Mouse (Mus musculus) gastrocnemius, postnatal 14 days (tissue): ENCODE data around the gene Trpm5. TPM values are rescaled to one million over a fixed set of nuclear protein-coding genes. Genes with fewer than 3 reads are reported as not detected.
A peak's percentile ranks its signal among the peaks of the same experiment; 100 is the strongest.

Experiments used
- DNase-seq: peaks from one replicate; pipeline ENCODE4 v3.0.0; 2021; ENCODE audit warnings: mixed read lengths
- intact Hi-C: fragments of 180-260 bp; cut with DNase I; formaldehyde crosslinking; loops from one replicate; pipeline ENCODE4 v1.15.1; 2025; ENCODE audit warnings: low total_unique reads
- total RNA-seq, 2 experiments: library from RNA; stranded (reverse); gene quantifications; 2 replicates each; pipeline ENCODE4 v1.2.3; 2021

Gene Trpm5
- total RNA-seq, 2 experiments from 2014 or later: 0.38 to 0.51 TPM

DNA sequence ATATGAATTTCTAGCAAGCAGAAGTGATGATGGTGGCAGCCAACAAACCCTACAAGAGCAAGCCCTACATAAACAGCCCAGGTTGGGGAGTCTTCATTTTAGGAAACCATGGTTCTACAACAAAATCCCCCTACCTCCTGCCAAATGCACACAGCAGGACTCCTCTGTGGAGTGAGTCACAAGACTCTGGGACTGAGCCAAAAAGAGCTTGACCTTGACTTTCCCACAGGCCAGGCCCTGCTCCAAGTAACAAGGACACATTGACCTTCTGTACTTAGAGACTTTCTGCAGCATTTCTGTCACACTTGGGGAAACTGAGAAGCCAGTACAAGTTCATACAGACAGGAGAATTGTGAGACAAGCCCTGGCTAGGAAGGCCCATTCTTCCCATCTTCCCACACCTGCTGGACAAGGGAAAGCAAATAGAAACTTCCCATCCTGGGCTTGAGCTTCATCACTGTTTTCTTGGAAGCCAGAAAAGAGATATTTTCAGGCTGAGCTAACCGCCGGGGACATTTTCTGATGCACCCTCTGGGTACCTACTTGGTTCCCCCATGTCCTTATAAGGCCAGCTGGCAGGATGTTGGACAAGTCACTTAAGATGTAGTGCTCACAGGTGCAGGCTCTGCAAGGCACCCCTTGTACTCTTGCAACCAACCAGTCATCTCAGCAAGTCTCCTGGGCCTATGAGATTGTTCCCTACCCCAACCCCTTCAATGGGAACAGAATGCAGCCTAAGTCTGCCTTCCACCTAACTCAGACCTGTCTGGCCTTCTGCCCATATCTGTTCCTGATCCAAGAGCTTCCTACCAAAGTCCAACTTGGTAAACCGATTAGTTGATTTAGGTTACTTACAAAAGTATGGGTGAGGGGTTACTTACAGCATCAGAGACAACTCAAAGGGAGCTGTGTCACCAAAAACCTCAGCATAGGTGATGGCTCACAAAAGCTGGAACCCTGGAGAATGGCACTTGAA, 44.3 kb downstream of the Trpm5 start:
- intact Hi-C loops: loop anchor here (5.0 kb wide), 1 partner anchor 33 kb away; no protein-coding TSS in a partner anchor
- DNase-seq: no peak

DNA sequence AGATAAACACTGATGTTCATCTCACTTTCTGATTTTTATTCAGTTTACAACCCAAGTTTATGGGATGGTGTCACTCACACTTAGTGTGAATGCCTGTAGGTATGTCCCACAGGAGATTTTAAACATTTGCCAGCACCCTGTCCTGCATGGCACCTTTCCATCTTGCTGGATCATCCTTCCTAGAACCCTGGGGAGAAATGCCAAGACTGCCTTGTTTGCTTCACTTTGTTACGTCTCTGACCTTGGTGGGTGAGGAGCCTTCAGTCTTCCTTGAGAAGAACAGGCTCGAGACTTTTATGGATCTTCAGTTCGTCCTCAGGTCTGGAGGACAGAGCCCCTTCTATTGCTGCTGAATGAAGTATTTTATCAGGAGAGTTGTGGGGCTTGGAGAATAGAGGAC, 45.1 kb downstream of the Trpm5 start:
- no peak for DNase-seq
- intact Hi-C loops: no loop called here

DNA sequence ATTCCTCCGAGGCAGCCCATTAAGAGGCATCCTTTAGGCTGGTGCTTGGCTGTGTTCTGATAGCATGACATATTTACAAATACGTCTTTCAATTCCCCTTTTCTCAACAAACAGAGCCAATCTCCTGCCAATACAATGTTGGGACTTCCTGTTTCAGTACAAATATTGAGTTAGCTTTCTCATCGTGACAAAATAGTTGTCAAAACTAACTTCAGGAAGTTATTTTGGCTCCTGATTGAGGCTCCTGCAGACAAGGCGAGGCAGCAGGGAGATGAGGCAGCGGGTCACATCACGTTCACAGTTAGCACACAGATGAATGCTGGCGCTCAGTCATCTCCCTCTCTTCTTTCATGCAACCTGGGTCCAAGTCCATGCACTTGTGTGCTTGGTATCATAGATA, 48.1 kb downstream of the Trpm5 start:
- intact Hi-C loops: no loop called here
- no peak for DNase-seq

GRCm38 (mm10) chr7:143044826-143045206, 49.6 kb downstream of the Trpm5 start:
- intact Hi-C loops: no loop called here
- no peak for DNase-seq

- no peak for DNase-seq
- intact Hi-C loops: no loop called here
Measured at GRCm38 (mm10) chr7:143044049-143044825, 50.2 kb downstream of the Trpm5 start.

GRCm38 (mm10) chr7:143042897-143043300, 51.5 kb downstream of the Trpm5 start:
- no peak for DNase-seq
- intact Hi-C loops: no loop called here

- peak; percentile 58 for DNase-seq
- intact Hi-C loops: no loop called here
Measured at GRCm38 (mm10) chr7:143042089-143042488, 52.4 kb downstream of the Trpm5 start.

DNA sequence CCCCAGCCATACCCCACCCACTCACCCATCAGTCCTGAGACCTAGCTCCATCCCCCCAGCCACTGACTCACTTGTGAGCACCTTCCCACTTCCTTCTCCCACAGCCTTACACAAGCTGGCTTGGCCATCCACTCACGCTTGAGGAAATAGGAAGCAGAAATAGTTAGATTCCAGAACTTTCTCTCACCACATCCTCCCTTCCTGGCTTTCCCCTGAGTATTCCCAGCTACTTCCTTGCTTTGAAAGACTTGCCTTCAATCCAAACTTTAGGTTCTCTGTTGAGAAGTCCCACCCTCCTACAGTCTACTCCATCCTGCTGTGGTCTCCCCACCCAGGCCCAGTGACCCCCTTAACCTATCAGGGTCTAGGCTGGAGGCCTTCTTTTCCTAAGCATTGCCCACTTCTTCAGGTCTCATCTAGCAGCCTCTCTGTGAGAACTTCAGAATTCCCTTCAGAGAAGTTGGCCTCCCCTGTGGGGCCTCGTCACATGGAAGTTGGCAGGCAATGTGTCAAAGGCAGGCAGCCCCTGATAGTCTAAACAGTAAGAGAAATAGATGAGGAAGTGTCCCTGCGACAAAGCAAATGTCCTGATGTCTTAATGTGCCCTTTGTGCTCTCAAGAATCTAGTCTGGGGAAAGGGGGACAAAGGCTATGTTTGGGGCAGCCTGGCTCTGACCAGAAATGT, 53.2 kb downstream of the Trpm5 start:
- intact Hi-C loops: no loop called here
- DNase-seq: no peak

DNA sequence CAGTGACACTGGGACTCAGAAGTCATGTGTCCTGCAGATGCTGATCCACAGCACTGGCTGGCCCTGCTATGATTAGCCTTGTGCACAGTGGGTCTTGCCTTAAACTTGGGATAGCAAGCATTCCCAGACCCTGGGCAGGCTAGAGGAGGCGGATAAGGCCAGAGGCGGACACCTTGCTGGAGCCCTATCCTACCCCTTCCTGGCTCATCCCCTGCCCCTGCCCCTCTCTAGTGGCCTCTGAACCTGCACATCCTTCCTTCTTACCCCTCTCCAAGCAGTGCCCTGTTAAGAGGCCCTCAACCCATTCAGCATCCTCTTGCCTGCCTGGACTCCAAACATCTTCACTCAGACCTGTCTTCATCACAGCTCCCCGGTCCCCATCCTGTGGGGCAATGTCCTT, 53.9 kb downstream of the Trpm5 start:
- intact Hi-C loops: no loop called here
- DNase-seq: no peak

DNA sequence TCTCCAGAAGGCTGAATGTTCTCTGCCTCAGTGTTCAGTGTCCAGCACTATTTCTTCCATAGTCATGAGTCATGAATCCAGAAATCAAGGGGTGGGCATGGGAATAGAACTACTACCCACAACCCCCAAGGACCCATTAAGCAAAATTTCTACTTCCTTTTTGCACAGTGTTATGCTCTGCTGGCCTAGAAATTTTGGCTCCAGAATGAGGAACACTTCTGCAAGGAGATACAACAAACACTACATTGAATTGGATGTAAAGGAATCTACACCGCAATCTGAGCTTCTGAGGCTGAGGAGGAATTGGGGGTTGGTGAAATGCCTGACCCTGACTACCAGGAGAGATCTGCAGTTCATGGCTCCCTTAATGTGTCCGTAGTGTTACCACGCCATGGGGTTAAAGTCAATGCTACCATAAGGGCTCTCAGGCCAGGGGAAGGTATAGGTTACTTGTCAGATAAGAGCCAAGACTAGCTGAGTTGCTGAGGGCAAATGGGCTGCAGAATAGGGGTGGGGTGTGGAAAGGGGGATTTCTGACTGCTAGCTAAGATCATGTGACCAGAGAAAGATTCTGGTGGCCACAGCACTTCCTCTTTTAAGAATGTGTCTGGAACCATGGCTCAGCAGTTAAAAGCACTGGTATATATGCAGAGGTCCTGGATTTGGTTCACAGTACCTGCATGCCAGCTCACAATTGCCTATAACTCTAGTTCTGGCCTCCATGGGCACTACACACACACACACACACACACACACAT, 56.1 kb downstream of the Trpm5 start:
- DNase-seq: no peak
- intact Hi-C loops: no loop called here

- intact Hi-C loops: no loop called here
- no peak for DNase-seq
Measured at GRCm38 (mm10) chr7:143037306-143037705, 57.1 kb downstream of the Trpm5 start.

GRCm38 (mm10) chr7:143036787-143037186, 57.7 kb downstream of the Trpm5 start:
- DNase-seq: no peak
- intact Hi-C loops: no loop called here

- DNase-seq: no peak
- intact Hi-C loops: no loop called here
Measured at GRCm38 (mm10) chr7:143034519-143035450, 59.7 kb downstream of the Trpm5 start.

- DNase-seq: no peak
- intact Hi-C loops: no loop called here
Measured at GRCm38 (mm10) chr7:143034112-143034511, 60.3 kb downstream of the Trpm5 start.

GRCm38 (mm10) chr7:143033581-143033980, 60.9 kb downstream of the Trpm5 start:
- no peak for DNase-seq
- intact Hi-C loops: no loop called here

DNA sequence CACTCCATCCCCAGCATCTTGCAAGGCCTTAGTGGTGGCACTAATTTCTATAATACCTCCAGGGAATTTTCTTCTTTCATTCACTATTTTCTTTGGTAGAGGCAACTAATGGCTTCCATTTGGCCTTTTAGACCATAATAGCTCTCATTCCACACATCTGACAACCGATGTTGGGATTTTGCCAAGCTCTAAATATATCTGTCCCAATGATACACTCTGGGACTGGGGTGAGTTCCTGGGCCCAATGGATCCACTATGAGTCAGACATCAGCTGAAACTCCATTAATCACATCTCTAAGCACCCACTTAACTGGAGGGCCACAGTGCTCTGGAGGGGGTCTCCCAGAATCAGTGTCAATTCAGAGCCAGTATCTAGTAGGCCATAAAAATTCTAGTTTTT, 62.6 kb downstream of the Trpm5 start:
- intact Hi-C loops: no loop called here
- DNase-seq: no peak

- no peak for DNase-seq
- intact Hi-C loops: no loop called here
Measured at GRCm38 (mm10) chr7:143027196-143027595, 67.2 kb downstream of the Trpm5 start.

DNA sequence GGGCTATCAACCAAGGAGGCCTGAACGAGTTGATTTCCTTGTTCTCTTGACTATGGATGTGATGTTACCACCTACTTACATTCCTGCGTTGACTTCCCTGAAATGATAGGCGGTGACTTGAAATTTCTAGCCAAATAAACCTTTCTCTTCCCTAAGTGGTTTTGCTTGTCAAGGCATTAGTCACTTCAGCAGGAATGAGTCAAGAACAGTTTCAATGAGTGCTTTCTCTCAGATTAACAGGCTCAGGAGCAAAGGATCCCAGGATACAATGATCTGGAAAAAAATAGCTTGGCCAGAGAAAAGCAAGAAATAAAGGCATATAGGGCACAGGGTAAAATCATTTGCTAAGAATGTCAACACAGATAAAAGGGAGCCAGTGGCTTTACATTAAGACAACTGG, 68.9 kb downstream of the Trpm5 start:
- no peak for DNase-seq
- intact Hi-C loops: no loop called here
